Mouse (Mus musculus) right cerebral cortex, adult 18-20 months (tissue): ENCODE results near the gene Elfn1.
A peak's percentile ranks its signal among the peaks of the same experiment; 100 is the strongest.

Experiments used
- DNase-seq: peaks from one replicate; pipeline ENCODE4 v3.0.0; 2022; ENCODE audit warnings: mixed read lengths

Gene Elfn1

GRCm38 (mm10) chr5:139907714-139908242 lies at the start of gene Elfn1:
Gene Elfn1, plus strand, starts transcription at chr5:139907943.
- no peak for DNase-seq

- DNase-seq = no peak
Observed at GRCm38 (mm10) chr5:139860328-139861104, 47.2 kb upstream of the Elfn1 start.

- peak; percentile 24 for DNase-seq
Observed at GRCm38 (mm10) chr5:139862759-139863158, 45.0 kb upstream of the Elfn1 start.

GRCm38 (mm10) chr5:139870886-139871285 lies 36.9 kb upstream of the Elfn1 start:
- DNase-seq = no peak

- no peak for DNase-seq
Observed at GRCm38 (mm10) chr5:139871526-139871925, 36.2 kb upstream of the Elfn1 start.

- DNase-seq = no peak
Observed at GRCm38 (mm10) chr5:139877563-139877962, 30.2 kb upstream of the Elfn1 start.

GRCm38 (mm10) chr5:139879694-139880093 lies 28.0 kb upstream of the Elfn1 start:
- no peak for DNase-seq

GRCm38 (mm10) chr5:139881161-139881560 lies 26.6 kb upstream of the Elfn1 start:
- DNase-seq = no peak

GRCm38 (mm10) chr5:139888624-139889023 lies 19.1 kb upstream of the Elfn1 start:
- DNase-seq = no peak

- DNase-seq = no peak
Observed at GRCm38 (mm10) chr5:139889370-139889769, 18.4 kb upstream of the Elfn1 start.

GRCm38 (mm10) chr5:139892326-139892994 lies 15.3 kb upstream of the Elfn1 start:
- no peak for DNase-seq

GRCm38 (mm10) chr5:139892995-139893345 lies 14.8 kb upstream of the Elfn1 start:
- no peak for DNase-seq

GRCm38 (mm10) chr5:139894025-139894508 lies 13.7 kb upstream of the Elfn1 start:
- DNase-seq = no peak

- DNase-seq = no peak
Observed at GRCm38 (mm10) chr5:139899044-139899443, 8.7 kb upstream of the Elfn1 start.

GRCm38 (mm10) chr5:139905121-139905520 lies 2.6 kb upstream of the Elfn1 start:
- DNase-seq = no peak

GRCm38 (mm10) chr5:139906507-139906906 lies 1.2 kb upstream of the Elfn1 start:
- no peak for DNase-seq

GRCm38 (mm10) chr5:139907241-139907640 lies 502 bp upstream of the Elfn1 start:
- no peak for DNase-seq

GRCm38 (mm10) chr5:139908243-139908810 lies 584 bp downstream of the Elfn1 start:
- no peak for DNase-seq

- no peak for DNase-seq
Observed at GRCm38 (mm10) chr5:139908811-139909627, 1.3 kb downstream of the Elfn1 start.

- no peak for DNase-seq
Observed at GRCm38 (mm10) chr5:139909710-139910550, 2.2 kb downstream of the Elfn1 start.

GRCm38 (mm10) chr5:139910755-139911300 lies 3.1 kb downstream of the Elfn1 start:
- DNase-seq = no peak
